ENCODE assay signal across 8 mouse cellular contexts in the genomic region with DNA sequence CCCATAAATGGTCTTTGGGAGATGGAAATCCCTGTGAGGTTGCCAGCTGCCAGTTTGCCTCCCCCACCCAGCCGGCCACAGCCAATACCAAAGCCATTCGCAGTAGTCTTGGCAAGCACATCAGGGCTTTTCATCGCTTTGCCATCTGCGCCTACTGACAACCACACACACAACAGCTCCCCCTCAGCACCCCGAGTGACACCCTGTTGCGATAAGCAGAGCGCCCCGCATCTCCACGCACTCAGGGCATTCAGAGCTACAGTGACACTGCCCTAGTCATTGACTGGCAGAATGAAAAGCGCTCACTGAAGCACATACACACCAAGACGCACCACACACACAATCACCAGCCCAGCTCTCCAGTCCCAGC. TPM values are rescaled to one million over a fixed set of nuclear protein-coding genes. Genes with fewer than 3 reads are reported as not detected.
DNase-seq lines count a peak whose midpoint lies in the region; ATAC-seq and TF ChIP-seq lines count a peak whose summit lies in the region.

No protein-coding gene starts in this region.

- intact Hi-C loops in heart, postnatal 36 days (cut with DNase I): loop anchor here (2.0 kb wide), 1 partner anchor 33 kb away; no protein-coding TSS in a partner anchor

- H3K36me3 ChIP-seq in forebrain, postnatal 0 days (ENCODE audit: insufficient read depth): peaks cover 14% of the 10 kb centered on the region
- H3K36me3 ChIP-seq in megakaryocyte, embryonic 14.5 days (replicated peaks; ENCODE audit: low read length): peaks cover 26% of the 10 kb centered on the region

- no peak overlapping the region for H3K27ac ChIP-seq in forebrain, postnatal 0 days (ENCODE audit: low read depth, low read length)

- DNase-seq in heart, adult 11 months: peak; percentile 91
- DNase-seq in heart, postnatal 36 days: no peak
- peak; percentile 93 for DNase-seq in brain, adult 2 months (ENCODE audit: low read depth, low spot score)
- peak; percentile 65 for DNase-seq in forebrain, postnatal 0 days
- DNase-seq in layer of hippocampus, postnatal 10 days (ENCODE audit: low spot score in 2 of 2): peak; percentile 72
- DNase-seq in yolk sac, embryonic 10.5 days (ENCODE audit: low spot score): no peak
- DNase-seq in urinary bladder, postnatal 10 days (ENCODE audit: low spot score): no peak

- H3K9me3 ChIP-seq in forebrain, postnatal 0 days (ENCODE audit: low read length): no peaks in the 10 kb centered on the region
- H3K9me3 ChIP-seq in megakaryocyte, embryonic 14.5 days: no peaks in the 10 kb centered on the region

- peak overlapping the region; percentile 39; the same call in 1 of the 2 replicates for H3K9ac ChIP-seq in forebrain, postnatal 0 days

- H3K4me1 ChIP-seq in forebrain, postnatal 0 days (ENCODE audit: insufficient read depth): 0 out of 2 replicates have a peak, but pooled peaks cover 6% of the 10 kb centered on the region
- H3K4me1 ChIP-seq in megakaryocyte, embryonic 14.5 days: peaks cover 76% of the 10 kb centered on the region

- no peak for TF ChIP-seq CTCF in forebrain, postnatal 0 days (IDR thresholded peaks at IDR 0.05; ENCODE audit: low read depth)

- peak; percentile 73 for ATAC-seq in forebrain, postnatal 0 days

- 0 out of 2 replicates have a peak, but pooled peaks cover 7% of the 10 kb centered on the region for H3K27me3 ChIP-seq in forebrain, postnatal 0 days (ENCODE audit: insufficient read depth, low read length)
- H3K27me3 ChIP-seq in megakaryocyte, embryonic 14.5 days (replicated peaks): peaks cover 58% of the 10 kb centered on the region

- H3K4me2 ChIP-seq in forebrain, postnatal 0 days (ENCODE audit: low read depth): peak overlapping the region; percentile 85

- 27% methylated on average over 11 of the region's 11 CpGs for WGBS in forebrain, postnatal 0 days

- H3K4me3 ChIP-seq in forebrain, postnatal 0 days (ENCODE audit: low read depth, low read length): peak overlapping the region; percentile 44
- H3K4me3 ChIP-seq in megakaryocyte, embryonic 14.5 days (replicated peaks): peak overlapping the region; percentile 90

RNA-seq across cellular contexts. Expression of a gene that starts 2.2 kb away (rescaled TPM):
- 1 to 10 TPM; 1.8 to 2.0 TPM for total RNA-seq in heart, postnatal 36 days (2021)
- 5.6 and 6.6 TPM in 2 replicates for total RNA-seq in forebrain, postnatal 0 days (2014; rRNA removed)
- polyA plus RNA-seq in forebrain, postnatal 0 days (2015; fragmentation: Nextera tagmentation; extraction: Ambion mirVana): 10.2 and 13.0 TPM in 2 replicates
- total RNA-seq in layer of hippocampus, postnatal 10 days (2021): 10 to 100 TPM; 21.0 to 24.6 TPM
- polyA plus RNA-seq in megakaryocyte, embryonic 14.5 days (2012; ENCODE audit: insufficient read depth, low replicate concordance): 3.4 and 19.5 TPM in 2 replicates

RNA-seq across cellular contexts. Expression of a gene that starts 11.1 kb away (rescaled TPM):
- 1 to 10 TPM in 1 of 2 experiments, under 1 TPM in 1; 0.72 to 8.2 TPM for total RNA-seq in heart, postnatal 36 days (2021)
- total RNA-seq in forebrain, postnatal 0 days (2014; rRNA removed): 21.2 and 45.2 TPM in 2 replicates
- 0.60 TPM in 1 of 2 replicates, not detected in the other for polyA plus RNA-seq in forebrain, postnatal 0 days (2015; fragmentation: Nextera tagmentation; extraction: Ambion mirVana)
- 1 to 10 TPM in 1 of 2 experiments, not detected in 1; 6.5 TPM for total RNA-seq in layer of hippocampus, postnatal 10 days (2021)
- polyA plus RNA-seq in megakaryocyte, embryonic 14.5 days (2012; ENCODE audit: insufficient read depth, low replicate concordance): 14.0 and 303 TPM in 2 replicates

RNA-seq across cellular contexts. Expression of a gene that starts 16.5 kb away (rescaled TPM):
- 100 to 1,000 TPM; 830 to 843 TPM for total RNA-seq in heart, postnatal 36 days (2021)
- 243 and 366 TPM in 2 replicates for total RNA-seq in forebrain, postnatal 0 days (2014; rRNA removed)
- polyA plus RNA-seq in forebrain, postnatal 0 days (2015; fragmentation: Nextera tagmentation; extraction: Ambion mirVana): 313 and 338 TPM in 2 replicates
- 100 to 1,000 TPM; 252 to 270 TPM for total RNA-seq in layer of hippocampus, postnatal 10 days (2021)
- 432 and 816 TPM in 2 replicates for polyA plus RNA-seq in megakaryocyte, embryonic 14.5 days (2012; ENCODE audit: insufficient read depth, low replicate concordance)

Comparison
In these comparisons a context has a peak if more than half of its experiments do, and no peak if none do; other contexts are left out.
1. DNase-seq: peak in heart, adult 11 months (single experiment), brain, adult 2 months (single experiment), forebrain, postnatal 0 days (single experiment) and layer of hippocampus, postnatal 10 days (2 of 2); none in heart, postnatal 36 days (0 of 2), yolk sac, embryonic 10.5 days (single experiment) and urinary bladder, postnatal 10 days (single experiment).